Mouse (Mus musculus): ENCODE measurements around the gene Tlr8.

Tlr8 gene

DNA sequence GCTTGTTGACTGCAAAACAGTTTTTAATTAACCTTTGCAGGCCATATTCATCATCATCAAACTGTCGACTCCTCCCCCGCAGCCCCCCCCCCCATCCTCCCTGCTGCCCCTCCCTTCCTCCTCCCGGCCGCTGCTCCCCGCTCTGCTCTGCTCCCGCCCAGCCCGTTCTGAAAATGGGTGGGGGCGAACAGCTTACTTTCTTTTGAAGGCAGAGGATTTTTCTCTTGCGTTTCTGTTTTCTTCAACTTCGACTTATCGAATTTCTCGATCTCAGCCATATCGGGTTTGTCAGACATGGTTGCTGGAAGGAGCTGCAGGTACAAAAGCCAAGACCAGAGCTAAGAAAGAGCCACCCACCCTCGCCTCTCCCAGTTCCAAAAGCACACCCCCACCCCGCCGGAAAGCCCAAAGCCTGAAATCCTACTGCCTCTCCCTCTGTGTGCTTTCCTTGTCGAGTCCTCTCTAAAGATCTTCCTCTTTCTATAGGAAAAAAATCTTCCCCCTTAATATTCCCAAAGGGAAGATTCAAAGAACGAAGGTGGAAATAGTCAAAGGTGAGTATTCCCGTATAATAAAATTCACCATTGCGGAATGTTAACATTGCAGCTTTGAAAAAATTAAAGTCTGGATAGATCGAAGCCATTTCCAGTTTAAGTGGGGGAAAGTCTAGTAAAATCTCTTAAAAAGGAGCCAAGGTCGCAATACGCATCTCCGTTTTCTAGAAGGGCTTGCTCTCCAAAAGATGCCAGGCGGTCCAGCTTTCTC is 56.2 kb downstream of the Tlr8 start:
- no peak for ATAC-seq (ENCODE audit: insufficient number of reproducible peaks, low FRiP score, low TSS enrichment)

DNA sequence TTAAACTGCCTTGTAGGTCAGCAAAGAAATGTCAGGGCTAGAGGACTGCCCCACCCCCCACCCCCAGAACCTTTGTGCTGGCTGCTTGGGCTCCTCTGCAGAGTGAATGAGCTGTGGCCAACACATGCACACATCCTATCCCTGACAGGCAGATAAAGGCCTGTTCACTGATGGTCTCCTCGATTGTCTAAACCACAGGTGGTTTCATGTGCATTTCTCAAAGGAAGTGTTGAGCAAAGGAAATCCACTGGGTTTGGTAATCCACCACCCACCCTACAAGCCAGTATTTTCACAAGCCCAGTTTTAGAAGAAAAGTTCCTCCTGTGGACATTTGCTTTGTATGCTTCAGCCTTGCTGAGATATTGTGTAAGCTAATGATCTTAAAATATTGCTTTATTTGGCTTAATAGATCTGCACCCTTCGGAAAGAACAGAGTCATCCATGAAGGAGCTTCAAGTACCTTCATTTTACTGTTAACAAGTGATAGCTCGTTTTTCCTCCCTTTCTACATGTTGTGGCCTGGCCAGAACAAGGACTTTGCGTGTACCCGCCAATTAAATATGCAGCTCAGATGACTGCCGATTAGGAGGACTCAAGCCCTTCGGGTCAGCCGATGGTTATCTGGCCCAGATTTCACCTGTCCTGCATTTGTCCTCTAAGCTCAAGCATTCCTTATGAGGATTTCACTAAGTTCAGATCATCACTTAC is 58.2 kb downstream of the Tlr8 start:
- ATAC-seq (ENCODE audit: insufficient number of reproducible peaks, low FRiP score, low TSS enrichment), result no peak

DNA sequence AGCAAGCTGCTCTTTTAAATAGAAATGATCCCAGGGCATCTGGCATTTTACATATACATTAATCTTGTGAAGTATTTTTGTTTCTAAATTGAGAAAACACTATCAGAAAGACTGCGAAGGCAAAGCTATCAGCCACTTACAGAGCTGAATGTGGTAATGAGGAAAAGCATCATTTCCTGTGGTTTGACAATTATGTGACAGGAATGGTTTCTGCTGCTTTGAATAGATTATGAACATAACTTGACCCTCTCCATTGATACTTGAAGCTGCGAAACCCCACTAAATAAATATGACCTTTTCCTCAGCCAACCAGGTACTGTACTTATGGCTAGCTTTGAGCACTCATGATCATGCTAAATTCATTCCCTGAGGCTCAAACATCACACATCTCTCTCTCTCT is 62.8 kb downstream of the Tlr8 start:
- no peak for ATAC-seq (ENCODE audit: insufficient number of reproducible peaks, low FRiP score, low TSS enrichment)

DNA sequence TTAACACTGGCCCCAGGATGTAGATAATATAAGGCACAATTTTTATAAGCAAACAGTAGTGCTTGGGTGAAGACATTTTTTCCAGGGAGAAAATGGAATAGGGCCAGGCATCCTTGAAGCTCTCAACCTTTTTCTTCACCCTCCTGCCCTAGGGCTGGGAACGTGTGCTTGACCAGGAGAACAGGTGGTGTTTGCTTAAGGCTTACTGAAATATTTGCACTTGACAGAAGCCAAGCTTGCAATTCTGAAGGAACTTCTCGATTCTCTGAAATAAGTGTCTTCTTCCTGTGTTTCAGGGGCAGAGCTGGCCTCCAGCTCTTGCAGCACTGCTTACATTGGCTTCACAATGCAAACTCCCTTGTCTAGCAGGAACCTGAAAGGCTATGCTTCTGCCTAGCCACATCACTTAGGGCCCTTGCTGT is 68.9 kb downstream of the Tlr8 start:
- no peak for ATAC-seq (ENCODE audit: insufficient number of reproducible peaks, low FRiP score, low TSS enrichment)
